Mouse (Mus musculus) fibroblast of lung, adult 2 months (primary cell): ENCODE measurements at regions not wholly inside any gene's neighbourhood (a gene's known extent, or its start where the extent isn't known, plus 50 kb on each side); places are given as distances from the start of the nearest gene placed in this dataset.

ENCODE experiments used
- DNase-seq: peaks from one replicate; pipeline ENCODE4 v3.0.0-alpha.2; 2011; ENCODE audit warnings: low read depth

- no peak for DNase-seq
These were observed 458.1 kb upstream of the Nr5a2 start for GRCm38 (mm10) chr1:137418388-137418787.

GRCm38 (mm10) chr1:137396736-137397135 is 436.5 kb upstream of the Nr5a2 start:
- no peak for DNase-seq

GRCm38 (mm10) chr1:137387509-137387908 is 427.3 kb upstream of the Nr5a2 start:
- DNase-seq, result no peak

- DNase-seq, result no peak
These were observed 418.1 kb upstream of the Nr5a2 start for GRCm38 (mm10) chr1:137378072-137378985.

- DNase-seq, result no peak
These were observed 416.4 kb upstream of the Nr5a2 start for GRCm38 (mm10) chr1:137376685-137377084.

- no peak for DNase-seq
These were observed 414.4 kb upstream of the Nr5a2 start for GRCm38 (mm10) chr1:137374641-137375040.

- DNase-seq, result no peak
These were observed 413.5 kb upstream of the Nr5a2 start for GRCm38 (mm10) chr1:137373509-137374420.

- DNase-seq, result no peak
These were observed 412.0 kb upstream of the Nr5a2 start for GRCm38 (mm10) chr1:137372236-137372635.

GRCm38 (mm10) chr1:137364396-137364795 is 404.1 kb upstream of the Nr5a2 start:
- DNase-seq, result no peak

GRCm38 (mm10) chr1:137363969-137364368 is 403.7 kb upstream of the Nr5a2 start:
- no peak for DNase-seq

- DNase-seq, result no peak
These were observed 403.3 kb upstream of the Nr5a2 start for GRCm38 (mm10) chr1:137363561-137363960.

GRCm38 (mm10) chr1:137360688-137361570 is 400.7 kb upstream of the Nr5a2 start:
- peak; percentile 9 for DNase-seq

- no peak for DNase-seq
These were observed 395.8 kb upstream of the Nr5a2 start for GRCm38 (mm10) chr1:137355941-137356512.

GRCm38 (mm10) chr1:137352390-137353027 is 392.3 kb upstream of the Nr5a2 start:
- no peak for DNase-seq

GRCm38 (mm10) chr1:137334137-137334536 is 373.9 kb upstream of the Nr5a2 start:
- DNase-seq, result no peak

GRCm38 (mm10) chr1:137332108-137332769 is 372.0 kb upstream of the Nr5a2 start:
- DNase-seq, result peak; percentile 33

- DNase-seq, result no peak
These were observed 371.5 kb upstream of the Nr5a2 start for GRCm38 (mm10) chr1:137331746-137332107.

- no peak for DNase-seq
These were observed 370.4 kb upstream of the Nr5a2 start for GRCm38 (mm10) chr1:137330634-137331033.

GRCm38 (mm10) chr1:137323884-137324594 is 363.8 kb upstream of the Nr5a2 start:
- no peak for DNase-seq
